Mouse (Mus musculus): ENCODE measurements at regions not wholly inside any gene's neighbourhood (a gene's known extent, or its start where the extent isn't known, plus 50 kb on each side); places are given as distances from the start of the nearest gene placed in this dataset.

DNA sequence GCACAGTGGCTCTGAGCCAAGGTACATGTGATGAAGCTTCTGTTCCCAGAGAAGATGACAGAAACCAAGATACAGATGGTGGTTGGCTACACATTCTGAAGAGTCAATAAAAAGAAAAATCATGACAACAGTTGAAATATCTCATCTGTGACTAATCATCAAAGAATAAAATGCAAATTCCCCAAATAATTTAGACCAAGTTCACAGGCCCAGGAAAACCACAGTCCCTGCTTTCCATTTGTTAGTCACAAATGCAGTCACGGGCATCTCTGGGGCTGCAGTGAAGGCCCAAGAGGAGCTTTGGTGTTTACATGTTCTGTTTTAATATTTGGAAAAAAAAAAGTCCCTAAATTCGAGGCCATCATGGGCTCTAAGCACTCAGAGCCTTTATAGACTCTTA is 142.1 kb upstream of the Cachd1 start:
- Histone ChIP-seq H3K27ac (ENCODE audit: insufficient read depth, low read depth) (no peak overlapping the region), H3K27me3 (replicated peaks) (no peaks in the 10 kb centered on the region), H3K4me3 (replicated peaks in 1 of 3; ENCODE audit: low read depth in 2 of 3, low read length in 2 of 3, poor library complexity in 1 of 3) (no peak overlapping the region), H3K4me1 (ENCODE audit: control insufficient read depth in 1 of 2, insufficient read depth in 2 of 2) (no peaks in the 10 kb centered on the region), H3K9ac (ENCODE audit: insufficient read depth, low read depth) (no peak overlapping the region), H3K4me2 (ENCODE audit: insufficient read depth, low read depth, poor library complexity, severe bottlenecking) (no peak overlapping the region), H3K9me3 (replicated peaks; ENCODE audit: low read length) (peaks cover 58% of the 10 kb centered on the region), H3K36me3 (replicated peaks in 1 of 2; ENCODE audit: control insufficient read depth in 1 of 2, insufficient read depth in 1 of 2, low read length in 1 of 2) (no peaks in the 10 kb centered on the region), H3K79me2 (replicated peaks; ENCODE audit: control insufficient read depth, extremely low read depth, insufficient read depth, poor library complexity, severe bottlenecking) (no peaks in the 10 kb centered on the region)
- no peak for DNase-seq (ENCODE audit: extremely low read depth)
- dilution Hi-C loops (cut with MboI; ENCODE audit: extremely low pct_ligation_motif_present, extremely low pct_unique_long_range_greater_than_20kb, low sequenced_read_pairs) (no loop called here), in situ Hi-C loops (cut with MboI; ENCODE audit: low pct_ligation_motif_present, low pct_unique_long_range_greater_than_20kb, low sequenced_read_pairs) (no loop called here)
- TF ChIP-seq ZKSCAN1 (IDR thresholded peaks at IDR 0.05; ENCODE audit: borderline replicate concordance, low read depth, low read length) (no peak), IRF4 (IDR thresholded peaks at IDR 0.05; ENCODE audit: low read depth, low read length) (no peak), TCF12 (IDR thresholded peaks at IDR 0.05; ENCODE audit: low read depth, low read length) (no peak), USF2 (conservative IDR thresholded peaks at IDR 0.05; ENCODE audit: low read depth, low read length) (no peak), NRF1 (IDR thresholded peaks at IDR 0.05; ENCODE audit: low read depth, low read length) (no peak), ZNF384 (IDR thresholded peaks at IDR 0.05; ENCODE audit: low read depth, low read length) (no peak), KAT2A (IDR thresholded peaks at IDR 0.05; ENCODE audit: insufficient replicate concordance, low read length) (no peak), HCFC1 (IDR thresholded peaks at IDR 0.05; ENCODE audit: low read depth, low read length) (no peak), MAFK (IDR thresholded peaks at IDR 0.05; ENCODE audit: insufficient replicate concordance, low read length) (no peak), JUND (conservative IDR thresholded peaks at IDR 0.05; ENCODE audit: low read depth, low read length) (no peak), GABPA (IDR thresholded peaks at IDR 0.05; ENCODE audit: insufficient replicate concordance, low read depth, low read length) (no peak), POLR2A (IDR thresholded peaks at IDR 0.05; ENCODE audit: low read depth, low read length) (no peak), MAZ (IDR thresholded peaks at IDR 0.05; ENCODE audit: low read depth, low read length) (no peak), SIN3A (IDR thresholded peaks at IDR 0.05; ENCODE audit: low read length) (no peak), RAD21 (IDR thresholded peaks at IDR 0.05; ENCODE audit: low read depth, low read length) (no peak), MAX (IDR thresholded peaks at IDR 0.05; ENCODE audit: low read length) (no peak), CTCF (conservative IDR thresholded peaks at IDR 0.05 in 1 of 2, IDR thresholded peaks at IDR 0.05 in 1 of 2; ENCODE audit: low read depth in 2 of 2, low read length in 2 of 2) (no peak), USF1 (IDR thresholded peaks at IDR 0.05; ENCODE audit: low read depth, low read length) (no peak)

DNA sequence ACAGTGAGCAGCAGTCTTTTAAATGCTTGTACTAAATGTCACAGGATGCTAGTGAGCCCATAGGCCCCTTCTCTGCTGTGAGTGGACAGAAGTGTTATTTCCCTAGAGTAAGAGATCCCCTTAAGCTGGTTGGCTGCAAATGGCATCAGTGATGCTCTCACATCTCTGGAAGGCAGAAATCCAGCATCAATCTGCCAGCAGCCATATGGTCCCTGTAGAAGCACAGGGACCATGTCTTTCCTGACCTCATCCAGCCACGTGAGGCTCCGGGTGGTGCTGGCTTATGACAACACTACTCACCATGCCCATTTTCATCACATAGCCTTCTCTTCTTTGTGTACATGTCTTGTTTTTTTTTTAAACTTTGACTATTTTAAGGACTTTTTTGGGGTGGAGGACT is 138.9 kb upstream of the Cachd1 start:
- H3K9ac ChIP-seq (ENCODE audit: insufficient read depth, low read depth): no peak overlapping the region
- no peak overlapping the region for H3K4me2 ChIP-seq (ENCODE audit: insufficient read depth, low read depth, poor library complexity, severe bottlenecking)
- no peaks in the 10 kb centered on the region for H3K4me1 ChIP-seq (ENCODE audit: control insufficient read depth in 1 of 2, insufficient read depth in 2 of 2)
- in situ Hi-C loops (cut with MboI; ENCODE audit: low pct_ligation_motif_present, low pct_unique_long_range_greater_than_20kb, low sequenced_read_pairs) (no loop called here), dilution Hi-C loops (cut with MboI; ENCODE audit: extremely low pct_ligation_motif_present, extremely low pct_unique_long_range_greater_than_20kb, low sequenced_read_pairs) (no loop called here)
- no peak for DNase-seq (ENCODE audit: extremely low read depth)
- H3K4me3 ChIP-seq (replicated peaks in 1 of 3; ENCODE audit: low read depth in 2 of 3, low read length in 2 of 3, poor library complexity in 1 of 3): no peak overlapping the region
- peaks cover 80% of the 10 kb centered on the region for H3K9me3 ChIP-seq (replicated peaks; ENCODE audit: low read length)
- no peak for TF ChIP-seq IRF4 (IDR thresholded peaks at IDR 0.05; ENCODE audit: low read depth, low read length)
- no peak for TF ChIP-seq MAZ (IDR thresholded peaks at IDR 0.05; ENCODE audit: low read depth, low read length)
- TF ChIP-seq KAT2A (IDR thresholded peaks at IDR 0.05; ENCODE audit: insufficient replicate concordance, low read length): no peak
- TF ChIP-seq RAD21 (IDR thresholded peaks at IDR 0.05; ENCODE audit: low read depth, low read length): no peak
- TF ChIP-seq RCOR1 (conservative IDR thresholded peaks at IDR 0.05; ENCODE audit: low read depth, low read length): no peak
- TF ChIP-seq USF1 (IDR thresholded peaks at IDR 0.05; ENCODE audit: low read depth, low read length): no peak
- TF ChIP-seq BHLHE40 (IDR thresholded peaks at IDR 0.05; ENCODE audit: low read depth, low read length): no peak
- TF ChIP-seq TBP (conservative IDR thresholded peaks at IDR 0.05; ENCODE audit: low read depth, low read length): no peak
- no peak for TF ChIP-seq MXI1 (IDR thresholded peaks at IDR 0.05; ENCODE audit: low read depth, low read length)
- TF ChIP-seq ZMIZ1 (IDR thresholded peaks at IDR 0.05; ENCODE audit: low read depth, low read length): no peak
- no peak for TF ChIP-seq POLR2A (IDR thresholded peaks at IDR 0.05; ENCODE audit: low read depth, low read length)
- TF ChIP-seq TCF12 (IDR thresholded peaks at IDR 0.05; ENCODE audit: low read depth, low read length): no peak
- no peak for TF ChIP-seq USF2 (conservative IDR thresholded peaks at IDR 0.05; ENCODE audit: low read depth, low read length)
- no peak for TF ChIP-seq NRF1 (IDR thresholded peaks at IDR 0.05; ENCODE audit: low read depth, low read length)
- TF ChIP-seq MAX (IDR thresholded peaks at IDR 0.05; ENCODE audit: low read length): no peak
- no peak for TF ChIP-seq ZKSCAN1 (IDR thresholded peaks at IDR 0.05; ENCODE audit: borderline replicate concordance, low read depth, low read length)
- no peak for TF ChIP-seq ELF1 (IDR thresholded peaks at IDR 0.05; ENCODE audit: low read depth, low read length)
- TF ChIP-seq EP300 (IDR thresholded peaks at IDR 0.05; ENCODE audit: low read length): no peak
- H3K36me3 ChIP-seq (replicated peaks in 1 of 2; ENCODE audit: control insufficient read depth in 1 of 2, insufficient read depth in 1 of 2, low read length in 1 of 2): no peaks in the 10 kb centered on the region
- H3K27ac ChIP-seq (ENCODE audit: insufficient read depth, low read depth): no peak overlapping the region
- H3K27me3 ChIP-seq (replicated peaks): no peaks in the 10 kb centered on the region
- no peaks in the 10 kb centered on the region for H3K79me2 ChIP-seq (replicated peaks; ENCODE audit: control insufficient read depth, extremely low read depth, insufficient read depth, poor library complexity, severe bottlenecking)
